Mouse (Mus musculus) cortical plate, adult 2 months (tissue): ENCODE data around the gene Sptbn1. TPM values are rescaled to one million over a fixed set of nuclear protein-coding genes. Genes with fewer than 3 reads are reported as not detected.

Experiments
- H3K27ac ChIP-seq: fragments of 200-500 bp; 2 replicates; pipeline ENCODE4 v1.5.1; 2012; ENCODE audit warnings: low read length, control low read depth, inconsistent platforms; ENCODE audit not compliant: insufficient read depth
- H3K4me1 ChIP-seq: fragments of 200-500 bp; 2 replicates; pipeline ENCODE4 v1.6.1; 2011; ENCODE audit warnings: low read length; ENCODE audit not compliant: control insufficient read depth, insufficient read depth
- H3K4me3 ChIP-seq: fragments of 200-500 bp; 2 replicates; pipeline ENCODE4 v1.5.1; 2011; ENCODE audit warnings: mild to moderate bottlenecking, low read length, control low read depth; ENCODE audit not compliant: insufficient read depth
- CTCF ChIP-seq: fragments of 200-500 bp; IDR thresholded peaks from 2 replicates; pipeline ENCODE4 v1.5.1; 2011; ENCODE audit warnings: mild to moderate bottlenecking, control low read depth, low read length; ENCODE audit not compliant: insufficient read depth; ENCODE audit errors: extremely low read depth
- POLR2A ChIP-seq: fragments of 200-500 bp; IDR thresholded peaks from 2 replicates; pipeline ENCODE4 v1.6.1; 2011; ENCODE audit warnings: mild to moderate bottlenecking, low read length, control low read depth; ENCODE audit not compliant: insufficient read depth; ENCODE audit errors: extremely low read depth
- polyA plus RNA-seq: library from polyadenylated mRNA; depleted of rRNA; stranded (reverse); fragments of >200 nt; gene quantifications from 2 replicates; pipeline ENCODE4 v1.2.3, GENCODE M21; 2012

The Sptbn1 gene
- polyA plus RNA-seq, 1 experiment: 313 TPM

GRCm38 (mm10) chr11:30218386-30218785 is 49.6 kb downstream of the Sptbn1 start:
- no peak for TF ChIP-seq CTCF
- TF ChIP-seq POLR2A: no peak
- Histone ChIP-seq H3K4me1 (peaks cover 14% of the 10 kb centered on the region), H3K4me3 (no peak overlapping the region), H3K27ac (no peak overlapping the region)

- TF ChIP-seq POLR2A (no peak), CTCF (no peak)
- Histone ChIP-seq H3K4me3 (no peak overlapping the region), H3K27ac (0 out of 2 replicates have a peak overlapping the region, but pooled peaks have one; percentile 50), H3K4me1 (peaks cover 16% of the 10 kb centered on the region)
Measured at GRCm38 (mm10) chr11:30217496-30217895, 50.5 kb downstream of the Sptbn1 start.

GRCm38 (mm10) chr11:30211663-30212416 is 56.1 kb downstream of the Sptbn1 start:
- TF ChIP-seq CTCF (no peak), POLR2A (no peak)
- H3K4me3 ChIP-seq: no peak overlapping the region
- no peak overlapping the region for H3K27ac ChIP-seq
- peaks cover 11% of the 10 kb centered on the region for H3K4me1 ChIP-seq

- H3K27ac ChIP-seq: no peak overlapping the region
- no peak for TF ChIP-seq CTCF
- TF ChIP-seq POLR2A: no peak
- H3K4me1 ChIP-seq: peaks cover 11% of the 10 kb centered on the region
- no peak overlapping the region for H3K4me3 ChIP-seq
Measured at GRCm38 (mm10) chr11:30211141-30211540, 56.8 kb downstream of the Sptbn1 start.

- no peak overlapping the region for H3K4me3 ChIP-seq
- TF ChIP-seq CTCF (no peak), POLR2A (no peak)
- no peak overlapping the region; the same call in 1 of the 2 replicates for H3K27ac ChIP-seq
- peaks cover 15% of the 10 kb centered on the region for H3K4me1 ChIP-seq
Measured at GRCm38 (mm10) chr11:30210100-30210811, 57.7 kb downstream of the Sptbn1 start.

GRCm38 (mm10) chr11:30209495-30209894 is 58.5 kb downstream of the Sptbn1 start:
- TF ChIP-seq POLR2A (no peak), CTCF (no peak)
- H3K4me1 ChIP-seq: peaks cover 16% of the 10 kb centered on the region
- no peak overlapping the region for H3K4me3 ChIP-seq
- no peak overlapping the region for H3K27ac ChIP-seq

GRCm38 (mm10) chr11:30204398-30204797 is 63.6 kb downstream of the Sptbn1 start:
- no peak for TF ChIP-seq POLR2A
- no peak for TF ChIP-seq CTCF
- Histone ChIP-seq H3K4me1 (peaks cover 9% of the 10 kb centered on the region), H3K4me3 (no peak overlapping the region), H3K27ac (no peak overlapping the region)

- no peak overlapping the region for H3K4me3 ChIP-seq
- H3K4me1 ChIP-seq: peaks cover 6% of the 10 kb centered on the region
- no peak overlapping the region for H3K27ac ChIP-seq
- TF ChIP-seq POLR2A: no peak
- no peak for TF ChIP-seq CTCF
Measured at GRCm38 (mm10) chr11:30200391-30200790, 67.6 kb downstream of the Sptbn1 start.

- no peak for TF ChIP-seq POLR2A
- TF ChIP-seq CTCF: no peak
Measured at GRCm38 (mm10) chr11:30198091-30198675, 69.8 kb downstream of the Sptbn1 start.

More at GRCm38 (mm10) chr11:30198091-30198675, 69.8 kb downstream of the Sptbn1 start:
- H3K4me3 ChIP-seq: peak overlapping the region; percentile 26
- H3K27ac ChIP-seq: no peak overlapping the region
- H3K4me1 ChIP-seq: peaks cover 2% of the 10 kb centered on the region; the same call in 1 of the 2 replicates
